Mouse (Mus musculus) splenic B cell, adult 2 months (primary cell): ENCODE measurements at regions not wholly inside any gene's neighbourhood (a gene's known extent, or its start where the extent isn't known, plus 50 kb on each side); places are given as distances from the start of the nearest gene placed in this dataset.

Experiments used
- DNase-seq: peaks from one replicate; pipeline ENCODE4 v3.0.0-alpha.2; 2011; ENCODE audit warnings: low read depth, low spot score
- H3K27me3 ChIP-seq: 2 replicates; pipeline ENCODE4 v1.6.1; 2012; ENCODE audit warnings: mild to moderate bottlenecking, low read length, moderate library complexity, mixed read lengths; ENCODE audit not compliant: control insufficient read depth, poor library complexity, insufficient read depth, severe bottlenecking
- H3K36me3 ChIP-seq: 2 replicates; pipeline ENCODE4 v1.6.1; 2012; ENCODE audit warnings: mild to moderate bottlenecking, low read length, moderate library complexity, mixed read lengths; ENCODE audit not compliant: control insufficient read depth, poor library complexity, insufficient read depth, severe bottlenecking

- DNase-seq: no peak
- no peaks in the 10 kb centered on the region for H3K36me3 ChIP-seq
- no peaks in the 10 kb centered on the region for H3K27me3 ChIP-seq
Observed at GRCm38 (mm10) chr6:143536525-143537293, 369.7 kb downstream of the Etnk1 start.

- no peak for DNase-seq
- no peaks in the 10 kb centered on the region for H3K36me3 ChIP-seq
- H3K27me3 ChIP-seq: no peaks in the 10 kb centered on the region
Observed at GRCm38 (mm10) chr6:143547406-143547903, 380.4 kb downstream of the Etnk1 start.

- no peak for DNase-seq
- Histone ChIP-seq H3K36me3 (no peaks in the 10 kb centered on the region), H3K27me3 (no peaks in the 10 kb centered on the region)
Observed at GRCm38 (mm10) chr6:143554946-143555345, 387.9 kb downstream of the Etnk1 start.

- no peaks in the 10 kb centered on the region for H3K36me3 ChIP-seq
- no peak for DNase-seq
Observed at GRCm38 (mm10) chr6:143558046-143558884, 391.2 kb downstream of the Etnk1 start.

GRCm38 (mm10) chr6:143559316-143559715, 392.3 kb downstream of the Etnk1 start:
- H3K36me3 ChIP-seq: no peaks in the 10 kb centered on the region
- no peaks in the 10 kb centered on the region for H3K27me3 ChIP-seq
- no peak for DNase-seq

More at GRCm38 (mm10) chr6:143558046-143558884, 391.2 kb downstream of the Etnk1 start:
- H3K27me3 ChIP-seq: no peaks in the 10 kb centered on the region

- Histone ChIP-seq H3K27me3 (no peaks in the 10 kb centered on the region), H3K36me3 (no peaks in the 10 kb centered on the region)
- DNase-seq: no peak
Observed at GRCm38 (mm10) chr6:143561316-143562088, 394.5 kb downstream of the Etnk1 start.

- Histone ChIP-seq H3K27me3 (no peaks in the 10 kb centered on the region; the same call in 1 of the 2 replicates), H3K36me3 (no peaks in the 10 kb centered on the region)
- DNase-seq: no peak
Observed at GRCm38 (mm10) chr6:143571356-143572115, 404.5 kb downstream of the Etnk1 start.

- Histone ChIP-seq H3K27me3 (no peaks in the 10 kb centered on the region), H3K36me3 (no peaks in the 10 kb centered on the region)
- DNase-seq: no peak
Observed at GRCm38 (mm10) chr6:143579223-143579622, 412.2 kb downstream of the Etnk1 start.

GRCm38 (mm10) chr6:143589666-143590065, 422.6 kb downstream of the Etnk1 start:
- no peaks in the 10 kb centered on the region for H3K36me3 ChIP-seq
- DNase-seq: no peak

GRCm38 (mm10) chr6:143590231-143590630, 423.2 kb downstream of the Etnk1 start:
- H3K36me3 ChIP-seq: no peaks in the 10 kb centered on the region
- no peak for DNase-seq
- no peaks in the 10 kb centered on the region for H3K27me3 ChIP-seq

More at GRCm38 (mm10) chr6:143589666-143590065, 422.6 kb downstream of the Etnk1 start:
- H3K27me3 ChIP-seq: no peaks in the 10 kb centered on the region

- no peaks in the 10 kb centered on the region for H3K27me3 ChIP-seq
- no peak for DNase-seq
- no peaks in the 10 kb centered on the region for H3K36me3 ChIP-seq
Observed at GRCm38 (mm10) chr6:143592490-143592889, 425.5 kb downstream of the Etnk1 start.

GRCm38 (mm10) chr6:143595486-143595885, 428.5 kb downstream of the Etnk1 start:
- H3K36me3 ChIP-seq: no peaks in the 10 kb centered on the region
- DNase-seq: no peak
- no peaks in the 10 kb centered on the region for H3K27me3 ChIP-seq

- no peaks in the 10 kb centered on the region for H3K36me3 ChIP-seq
- no peak for DNase-seq
- H3K27me3 ChIP-seq: no peaks in the 10 kb centered on the region
Observed at GRCm38 (mm10) chr6:143597414-143597813, 430.4 kb downstream of the Etnk1 start.

- Histone ChIP-seq H3K27me3 (no peaks in the 10 kb centered on the region), H3K36me3 (no peaks in the 10 kb centered on the region)
- no peak for DNase-seq
Observed at GRCm38 (mm10) chr6:143598916-143599315, 431.9 kb downstream of the Etnk1 start.
